Mouse (Mus musculus) myocyte (in vitro differentiated cells): ENCODE data around the gene Aifm3.

Source experiments
- E2F4 ChIP-seq: IDR thresholded peaks from one replicate; pipeline ENCODE4 v1.6.1; 2011; ENCODE audit warnings: mild to moderate bottlenecking, control low read depth, moderate library complexity; ENCODE audit not compliant: insufficient read depth
- MAX ChIP-seq: IDR thresholded peaks from one replicate; pipeline ENCODE4 v1.6.1; 2011; ENCODE audit warnings: low read depth, mild to moderate bottlenecking, control low read depth
- MYOD1 ChIP-seq, 3 experiments: IDR thresholded peaks; one replicate each; pipeline ENCODE4 v1.6.1; 2011; ENCODE audit warnings: control low read depth in 2 of 3, low read depth in 2 of 3, mild to moderate bottlenecking in 2 of 3, moderate library complexity in 1 of 3; ENCODE audit not compliant: insufficient read length in 2 of 3, control insufficient read depth in 1 of 3
- POLR2AphosphoS2 ChIP-seq: IDR thresholded peaks from one replicate; pipeline ENCODE4 v1.6.1; 2011; ENCODE audit warnings: low read depth, control low read depth; ENCODE audit not compliant: insufficient read length
- TCF12 ChIP-seq: IDR thresholded peaks from one replicate; pipeline ENCODE4 v1.6.1; 2011; ENCODE audit warnings: mild to moderate bottlenecking, control low read depth; ENCODE audit not compliant: poor library complexity, insufficient read depth, severe bottlenecking

DNA sequence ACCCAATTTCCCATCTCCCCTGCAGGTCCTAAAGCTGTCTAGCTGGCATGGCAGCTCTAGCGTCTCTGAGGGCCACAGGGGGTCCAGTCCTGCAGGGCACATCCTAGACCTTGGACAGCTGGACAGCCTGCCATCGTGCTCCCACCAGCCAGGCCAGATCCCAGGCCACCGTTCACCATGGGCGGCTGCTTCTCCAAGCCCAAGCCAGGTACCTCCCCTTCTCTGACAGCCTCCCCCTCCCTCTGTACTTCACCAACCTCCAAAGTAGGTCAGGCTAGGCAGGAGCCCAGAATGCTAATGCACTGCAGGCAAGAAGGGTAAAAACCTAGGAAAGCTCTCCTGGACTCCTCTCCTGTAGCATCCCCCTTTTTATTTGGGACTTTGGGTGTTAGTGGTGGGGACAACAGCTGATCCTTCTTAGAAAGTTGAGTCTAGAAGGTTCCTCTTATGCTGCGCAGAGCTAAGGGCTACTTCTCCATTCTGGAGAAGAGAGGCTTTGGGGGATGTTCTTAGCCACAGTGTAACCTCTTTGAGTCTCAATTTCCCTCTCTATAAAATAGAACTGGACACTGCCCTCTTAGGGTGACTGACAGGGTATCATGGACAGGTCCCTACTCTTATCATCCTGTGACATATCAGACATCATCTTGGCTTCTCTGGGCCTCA is 2.6 kb downstream of the Aifm3 start:
- TF ChIP-seq TCF12 (no peak), MYOD1 (IDR thresholded peaks at IDR 0.05; ENCODE audit: control insufficient read depth in 1 of 3, insufficient read length in 2 of 3, low read depth in 2 of 3) (no peak), MAX (no peak), E2F4 (no peak), POLR2AphosphoS2 (no peak)
